Mouse (Mus musculus) heart, embryonic 13.5 days (tissue): ENCODE measurements around the gene Nav2. TPM values are rescaled to one million over a fixed set of nuclear protein-coding genes. Genes with fewer than 3 reads are reported as not detected.

Experiments
- ATAC-seq: fragments of 200-750 bp; cut with Nextera tagmentation; 2 replicates; pipeline ENCODE4 v1.8.0; 2017; ENCODE audit warnings: moderate TSS enrichment; ENCODE audit not compliant: insufficient number of reproducible peaks, low FRiP score, low TSS enrichment; ENCODE audit errors: extremely low read depth
- H3K27ac ChIP-seq: fragments of 300-500 bp; sonication (generic); replicated peaks from 2 replicates; pipeline ENCODE4 v1.5.1; 2015; ENCODE audit warnings: moderate library complexity, mild to moderate bottlenecking, inconsistent platforms
- H3K27me3 ChIP-seq: fragments of 300-500 bp; sonication (generic); replicated peaks from 2 replicates; pipeline ENCODE4 v1.6.1; 2015; ENCODE audit warnings: mild to moderate bottlenecking, inconsistent platforms
- H3K36me3 ChIP-seq: fragments of 300-500 bp; sonication (generic); 2 replicates; pipeline ENCODE4 v1.6.1; 2015; ENCODE audit warnings: mild to moderate bottlenecking, inconsistent platforms
- H3K4me1 ChIP-seq: fragments of 300-500 bp; sonication (generic); 2 replicates; pipeline ENCODE4 v1.6.1; 2015; ENCODE audit warnings: inconsistent platforms
- H3K4me2 ChIP-seq: fragments of 300-500 bp; sonication (generic); 2 replicates; pipeline ENCODE4 v1.6.1; 2015; ENCODE audit warnings: inconsistent platforms, mild to moderate bottlenecking, moderate library complexity
- H3K4me3 ChIP-seq: fragments of 300-500 bp; sonication (generic); 2 replicates; pipeline ENCODE4 v1.5.1; 2015; ENCODE audit warnings: moderate library complexity, mild to moderate bottlenecking, inconsistent platforms
- H3K9ac ChIP-seq: fragments of 300-500 bp; sonication (generic); 2 replicates; pipeline ENCODE4 v1.6.1; 2015; ENCODE audit warnings: inconsistent platforms, mild to moderate bottlenecking, moderate library complexity
- H3K9me3 ChIP-seq: fragments of 300-500 bp; sonication (generic); 2 replicates; pipeline ENCODE4 v1.6.1; 2016; ENCODE audit warnings: inconsistent platforms
- WGBS: fragments of 180-500 bp; shearing (Covaris S2); methylation state at CpG from one replicate; pipeline ENCODE4 v1.1.7; 2015; ENCODE audit warnings: mixed read lengths; 5-methylcytosine and 5-hydroxymethylcytosine counted together
- polyA plus RNA-seq: library from polyadenylated mRNA; unstranded; fragments of >200 nt; fragmentation: Nextera tagmentation; extraction: Ambion mirVana; gene quantifications from 2 replicates; pipeline ENCODE4 v1.2.1, GENCODE M21; 2015

The Nav2 gene
- polyA plus RNA-seq, 1 experiment from 2014 or later: 25.3 TPM

GRCm38 (mm10) chr7:49515012-49515411 lies 606.5 kb downstream of the Nav2 start:
- H3K4me3 ChIP-seq: no peak overlapping the region
- H3K9ac ChIP-seq: no peak overlapping the region
- H3K4me2 ChIP-seq: no peak overlapping the region
- H3K27ac ChIP-seq: peak overlapping the region; percentile 24; the same call in 1 of the 2 replicates
- no peaks in the 10 kb centered on the region for H3K9me3 ChIP-seq
- peaks cover 21% of the 10 kb centered on the region for H3K4me1 ChIP-seq
- 72% methylated on average over 2 of the region's 2 CpGs for WGBS
- H3K36me3 ChIP-seq: peaks cover 7% of the 10 kb centered on the region; the same call in 1 of the 2 replicates
- H3K27me3 ChIP-seq: 0 out of 2 replicates have a peak, but pooled peaks cover 3% of the 10 kb centered on the region
- ATAC-seq: no peak

GRCm38 (mm10) chr7:49520504-49520903 lies 612.0 kb downstream of the Nav2 start:
- ATAC-seq: no peak
- Histone ChIP-seq H3K27me3 (no peaks in the 10 kb centered on the region), H3K4me1 (peaks cover 51% of the 10 kb centered on the region), H3K27ac (peak overlapping the region; percentile 91; the same call in 1 of the 2 replicates), H3K4me2 (no peak overlapping the region), H3K9me3 (no peaks in the 10 kb centered on the region), H3K4me3 (no peak overlapping the region), H3K36me3 (no peaks in the 10 kb centered on the region), H3K9ac (peak overlapping the region; percentile 64)
- WGBS: 40% methylated on average over 2 of the region's 2 CpGs

- Histone ChIP-seq H3K4me2 (peak overlapping the region; percentile 71), H3K9me3 (no peaks in the 10 kb centered on the region), H3K27me3 (no peaks in the 10 kb centered on the region), H3K27ac (peak overlapping the region; percentile 91; the same call in 1 of the 2 replicates), H3K9ac (peak overlapping the region; percentile 65), H3K4me3 (no peak overlapping the region), H3K4me1 (peaks cover 60% of the 10 kb centered on the region), H3K36me3 (no peaks in the 10 kb centered on the region)
- ATAC-seq: no peak
- 22% methylated on average over 4 of the region's 4 CpGs for WGBS
Measured at GRCm38 (mm10) chr7:49521349-49521748, 612.8 kb downstream of the Nav2 start.

GRCm38 (mm10) chr7:49521976-49522375 lies 613.5 kb downstream of the Nav2 start:
- WGBS: 2% methylated on average over 9 of the region's 9 CpGs
- Histone ChIP-seq H3K36me3 (no peaks in the 10 kb centered on the region), H3K4me3 (peak overlapping the region; percentile 62), H3K9me3 (no peaks in the 10 kb centered on the region), H3K9ac (peak overlapping the region; percentile 65), H3K4me2 (peak overlapping the region; percentile 71), H3K27me3 (no peaks in the 10 kb centered on the region), H3K27ac (peak overlapping the region; percentile 91), H3K4me1 (peaks cover 66% of the 10 kb centered on the region)
- ATAC-seq: no peak

- H3K4me3 ChIP-seq: peak overlapping the region; percentile 62
- H3K27ac ChIP-seq: peak overlapping the region; percentile 91
- H3K36me3 ChIP-seq: no peaks in the 10 kb centered on the region
- H3K4me1 ChIP-seq: peaks cover 72% of the 10 kb centered on the region
- H3K4me2 ChIP-seq: peak overlapping the region; percentile 71
- peak; percentile 32; the same call in 1 of the 2 replicates for ATAC-seq
- no peaks in the 10 kb centered on the region for H3K27me3 ChIP-seq
- WGBS: under 1% methylated on average over 24 of the region's 24 CpGs
- no peaks in the 10 kb centered on the region for H3K9me3 ChIP-seq
- H3K9ac ChIP-seq: peak overlapping the region; percentile 87
Measured at GRCm38 (mm10) chr7:49522411-49523114, 614.0 kb downstream of the Nav2 start.

- peak overlapping the region; percentile 62 for H3K4me3 ChIP-seq
- peak overlapping the region; percentile 87 for H3K9ac ChIP-seq
- H3K4me1 ChIP-seq: peaks cover 76% of the 10 kb centered on the region
- H3K4me2 ChIP-seq: peak overlapping the region; percentile 71
- H3K27ac ChIP-seq: peak overlapping the region; percentile 91
- peak; percentile 45 for ATAC-seq
- no peaks in the 10 kb centered on the region for H3K9me3 ChIP-seq
- 11% methylated on average over 4 of the region's 4 CpGs for WGBS
- H3K36me3 ChIP-seq: no peaks in the 10 kb centered on the region
- no peaks in the 10 kb centered on the region for H3K27me3 ChIP-seq
Measured at GRCm38 (mm10) chr7:49523115-49523445, 614.6 kb downstream of the Nav2 start.

- H3K4me1 ChIP-seq: peaks cover 82% of the 10 kb centered on the region
- peak overlapping the region; percentile 62 for H3K4me3 ChIP-seq
- no peaks in the 10 kb centered on the region for H3K9me3 ChIP-seq
- peak overlapping the region; percentile 91 for H3K27ac ChIP-seq
- H3K4me2 ChIP-seq: peak overlapping the region; percentile 71
- 17% methylated on average over 5 of the region's 5 CpGs for WGBS
- H3K27me3 ChIP-seq: no peaks in the 10 kb centered on the region
- H3K9ac ChIP-seq: peak overlapping the region; percentile 87
- no peak for ATAC-seq
- H3K36me3 ChIP-seq: no peaks in the 10 kb centered on the region
Measured at GRCm38 (mm10) chr7:49523729-49524128, 615.2 kb downstream of the Nav2 start.

GRCm38 (mm10) chr7:49525348-49526100 lies 617.0 kb downstream of the Nav2 start:
- Histone ChIP-seq H3K9ac (peak overlapping the region; percentile 87), H3K4me2 (peak overlapping the region; percentile 71), H3K4me1 (peaks cover 80% of the 10 kb centered on the region), H3K27me3 (no peaks in the 10 kb centered on the region), H3K27ac (peak overlapping the region; percentile 91), H3K36me3 (no peaks in the 10 kb centered on the region), H3K4me3 (peak overlapping the region; percentile 62), H3K9me3 (no peaks in the 10 kb centered on the region)
- 50% methylated on average over 11 of the region's 11 CpGs for WGBS
- ATAC-seq: no peak

- H3K36me3 ChIP-seq: no peaks in the 10 kb centered on the region
- no peaks in the 10 kb centered on the region for H3K27me3 ChIP-seq
- peak overlapping the region; percentile 91 for H3K27ac ChIP-seq
- no peaks in the 10 kb centered on the region for H3K9me3 ChIP-seq
- 70% methylated on average over 4 of the region's 4 CpGs for WGBS
- peaks cover 76% of the 10 kb centered on the region for H3K4me1 ChIP-seq
- peak overlapping the region; percentile 62 for H3K4me3 ChIP-seq
- ATAC-seq: no peak
- H3K4me2 ChIP-seq: peak overlapping the region; percentile 71
- H3K9ac ChIP-seq: peak overlapping the region; percentile 87
Measured at GRCm38 (mm10) chr7:49526101-49526499, 617.6 kb downstream of the Nav2 start.

- Histone ChIP-seq H3K27me3 (no peaks in the 10 kb centered on the region), H3K4me2 (peak overlapping the region; percentile 44), H3K4me3 (peak overlapping the region; percentile 7), H3K9me3 (no peaks in the 10 kb centered on the region), H3K36me3 (0 out of 2 replicates have a peak, but pooled peaks cover 3% of the 10 kb centered on the region), H3K27ac (peak overlapping the region; percentile 91), H3K4me1 (peaks cover 67% of the 10 kb centered on the region), H3K9ac (peak overlapping the region; percentile 72)
- 15% methylated on average over 4 of the region's 4 CpGs for WGBS
- ATAC-seq: no peak
Measured at GRCm38 (mm10) chr7:49527495-49527894, 619.0 kb downstream of the Nav2 start.

- no peak for ATAC-seq
- Histone ChIP-seq H3K27ac (peak overlapping the region; percentile 91), H3K4me3 (peak overlapping the region; percentile 7), H3K36me3 (0 out of 2 replicates have a peak, but pooled peaks cover 3% of the 10 kb centered on the region), H3K9me3 (no peaks in the 10 kb centered on the region), H3K4me1 (peaks cover 65% of the 10 kb centered on the region), H3K4me2 (peak overlapping the region; percentile 44), H3K27me3 (no peaks in the 10 kb centered on the region), H3K9ac (peak overlapping the region; percentile 72)
- WGBS: 23% methylated on average over 4 of the region's 4 CpGs
Measured at GRCm38 (mm10) chr7:49527925-49528324, 619.4 kb downstream of the Nav2 start.
